Mouse (Mus musculus): Measurements from ENCODE around the gene Dnajb13. TPM values are rescaled to one million over a fixed set of nuclear protein-coding genes. Genes with fewer than 3 reads are reported as not detected.

The Dnajb13 gene
- polyA plus RNA-seq, 1 experiment from 2014 or later = 2.9 TPM

DNA sequence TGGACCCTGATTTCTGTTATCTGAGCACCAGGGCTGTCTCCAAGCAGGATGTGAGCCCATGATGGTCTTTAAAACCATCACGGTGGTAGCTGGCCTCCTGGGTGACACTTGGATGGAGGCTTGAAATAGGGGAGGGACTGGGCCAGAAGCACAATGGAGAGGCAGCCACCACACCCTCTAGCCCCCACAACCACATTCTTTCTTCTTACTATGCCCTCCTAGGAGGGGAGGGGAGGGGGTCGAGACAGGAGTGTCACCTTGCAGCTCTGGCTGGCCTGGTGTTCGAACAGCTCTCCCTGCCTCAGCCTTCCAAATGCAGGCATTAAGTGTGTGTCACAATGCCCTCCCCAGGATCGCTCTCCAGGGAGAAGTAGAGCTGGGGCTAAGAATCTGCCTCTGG is 17.4 kb downstream of the Dnajb13 start:
- H3K36me3 ChIP-seq (replicated peaks) = peaks cover 69% of the 10 kb centered on the region
- peak overlapping the region; percentile 79 for H3K4me3 ChIP-seq (replicated peaks)
- no peak for ATAC-seq (ENCODE audit: insufficient read depth)
- 0 out of 2 replicates have a peak overlapping the region, but pooled peaks have one; percentile 90 for H3K9ac ChIP-seq
- peak overlapping the region; percentile 93 for H3K27ac ChIP-seq (replicated peaks)
- H3K4me2 ChIP-seq = peak overlapping the region; percentile 93
- no peaks in the 10 kb centered on the region for H3K27me3 ChIP-seq
- H3K9me3 ChIP-seq (replicated peaks) = no peaks in the 10 kb centered on the region
- H3K4me1 ChIP-seq (replicated peaks) = peaks cover 85% of the 10 kb centered on the region
- WGBS (ENCODE audit: insufficient replicate concordance) = 91% methylated on average over 4 of the region's 4 CpGs

DNA sequence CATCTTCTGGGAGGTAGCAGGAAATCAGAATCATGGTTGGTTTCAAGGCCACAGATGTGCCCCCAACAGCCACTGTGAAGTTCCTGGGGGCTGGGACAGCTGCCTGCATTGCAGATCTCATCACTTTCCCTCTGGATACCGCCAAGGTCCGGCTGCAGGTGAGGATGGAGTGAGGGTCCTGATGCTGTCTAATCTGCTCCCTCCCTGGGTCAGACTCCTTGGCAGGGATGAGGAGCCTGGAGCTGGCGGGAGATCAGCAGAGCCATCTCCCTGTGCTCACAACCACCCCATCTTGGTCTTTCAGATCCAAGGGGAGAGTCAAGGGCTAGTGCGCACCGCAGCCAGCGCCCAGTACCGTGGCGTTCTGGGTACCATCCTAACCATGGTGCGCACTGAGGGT is 18.0 kb downstream of the Dnajb13 start:
- H3K36me3 ChIP-seq (replicated peaks) = peaks cover 69% of the 10 kb centered on the region
- ATAC-seq (ENCODE audit: insufficient read depth) = no peak
- H3K4me1 ChIP-seq (replicated peaks) = peaks cover 85% of the 10 kb centered on the region
- H3K9ac ChIP-seq = peak overlapping the region; percentile 90; the same call in 1 of the 2 replicates
- H3K9me3 ChIP-seq (replicated peaks) = no peaks in the 10 kb centered on the region
- 97% methylated on average over 9 of the region's 9 CpGs for WGBS (ENCODE audit: insufficient replicate concordance)
- peak overlapping the region; percentile 93 for H3K4me2 ChIP-seq
- no peaks in the 10 kb centered on the region for H3K27me3 ChIP-seq
- peak overlapping the region; percentile 93 for H3K27ac ChIP-seq (replicated peaks)
- peak overlapping the region; percentile 79 for H3K4me3 ChIP-seq (replicated peaks)

- ATAC-seq (ENCODE audit: insufficient read depth) = no peak
- Histone ChIP-seq H3K4me2 (peak overlapping the region; percentile 93), H3K4me1 (replicated peaks) (peaks cover 85% of the 10 kb centered on the region), H3K36me3 (replicated peaks) (peaks cover 69% of the 10 kb centered on the region), H3K9ac (peak overlapping the region; percentile 90), H3K9me3 (replicated peaks) (no peaks in the 10 kb centered on the region), H3K27me3 (no peaks in the 10 kb centered on the region), H3K4me3 (replicated peaks) (peak overlapping the region; percentile 79), H3K27ac (replicated peaks) (peak overlapping the region; percentile 93)
- WGBS (ENCODE audit: insufficient replicate concordance) = 81% methylated on average over 6 of the region's 6 CpGs
Measured at GRCm38 (mm10) chr7:100496371-100496770, 18.4 kb downstream of the Dnajb13 start.

- H3K36me3 ChIP-seq (replicated peaks) = peaks cover 68% of the 10 kb centered on the region
- H3K27me3 ChIP-seq = no peaks in the 10 kb centered on the region
- H3K4me3 ChIP-seq (replicated peaks) = peak overlapping the region; percentile 79
- H3K4me2 ChIP-seq = peak overlapping the region; percentile 93
- WGBS (ENCODE audit: insufficient replicate concordance) = 15% methylated on average over 11 of the region's 11 CpGs
- H3K4me1 ChIP-seq (replicated peaks) = peaks cover 79% of the 10 kb centered on the region
- peak overlapping the region; percentile 93 for H3K27ac ChIP-seq (replicated peaks)
- H3K9ac ChIP-seq = peak overlapping the region; percentile 90
- no peaks in the 10 kb centered on the region for H3K9me3 ChIP-seq (replicated peaks)
- ATAC-seq (ENCODE audit: insufficient read depth) = peak; percentile 26
Measured at GRCm38 (mm10) chr7:100495581-100496251, 19.0 kb downstream of the Dnajb13 start.

GRCm38 (mm10) chr7:100495042-100495441 is 19.7 kb downstream of the Dnajb13 start:
- H3K27me3 ChIP-seq = no peaks in the 10 kb centered on the region
- peak overlapping the region; percentile 90 for H3K9ac ChIP-seq
- H3K27ac ChIP-seq (replicated peaks) = peak overlapping the region; percentile 93
- H3K36me3 ChIP-seq (replicated peaks) = peaks cover 61% of the 10 kb centered on the region
- H3K4me2 ChIP-seq = peak overlapping the region; percentile 93
- no peak for ATAC-seq (ENCODE audit: insufficient read depth)
- H3K4me1 ChIP-seq (replicated peaks) = peaks cover 73% of the 10 kb centered on the region
- WGBS (ENCODE audit: insufficient replicate concordance) = 21% methylated on average over 8 of the region's 8 CpGs
- H3K9me3 ChIP-seq (replicated peaks) = no peaks in the 10 kb centered on the region
- H3K4me3 ChIP-seq (replicated peaks) = peak overlapping the region; percentile 79

GRCm38 (mm10) chr7:100494415-100494831 is 20.3 kb downstream of the Dnajb13 start:
- H3K9ac ChIP-seq = peak overlapping the region; percentile 90
- peaks cover 66% of the 10 kb centered on the region for H3K4me1 ChIP-seq (replicated peaks)
- no peak for ATAC-seq (ENCODE audit: insufficient read depth)
- peak overlapping the region; percentile 93 for H3K27ac ChIP-seq (replicated peaks)
- H3K4me3 ChIP-seq (replicated peaks) = peak overlapping the region; percentile 79
- H3K36me3 ChIP-seq (replicated peaks) = peaks cover 55% of the 10 kb centered on the region
- no peaks in the 10 kb centered on the region for H3K27me3 ChIP-seq
- no peaks in the 10 kb centered on the region for H3K9me3 ChIP-seq (replicated peaks)
- peak overlapping the region; percentile 93 for H3K4me2 ChIP-seq
- 40% methylated on average over 7 of the region's 7 CpGs for WGBS (ENCODE audit: insufficient replicate concordance)

DNA sequence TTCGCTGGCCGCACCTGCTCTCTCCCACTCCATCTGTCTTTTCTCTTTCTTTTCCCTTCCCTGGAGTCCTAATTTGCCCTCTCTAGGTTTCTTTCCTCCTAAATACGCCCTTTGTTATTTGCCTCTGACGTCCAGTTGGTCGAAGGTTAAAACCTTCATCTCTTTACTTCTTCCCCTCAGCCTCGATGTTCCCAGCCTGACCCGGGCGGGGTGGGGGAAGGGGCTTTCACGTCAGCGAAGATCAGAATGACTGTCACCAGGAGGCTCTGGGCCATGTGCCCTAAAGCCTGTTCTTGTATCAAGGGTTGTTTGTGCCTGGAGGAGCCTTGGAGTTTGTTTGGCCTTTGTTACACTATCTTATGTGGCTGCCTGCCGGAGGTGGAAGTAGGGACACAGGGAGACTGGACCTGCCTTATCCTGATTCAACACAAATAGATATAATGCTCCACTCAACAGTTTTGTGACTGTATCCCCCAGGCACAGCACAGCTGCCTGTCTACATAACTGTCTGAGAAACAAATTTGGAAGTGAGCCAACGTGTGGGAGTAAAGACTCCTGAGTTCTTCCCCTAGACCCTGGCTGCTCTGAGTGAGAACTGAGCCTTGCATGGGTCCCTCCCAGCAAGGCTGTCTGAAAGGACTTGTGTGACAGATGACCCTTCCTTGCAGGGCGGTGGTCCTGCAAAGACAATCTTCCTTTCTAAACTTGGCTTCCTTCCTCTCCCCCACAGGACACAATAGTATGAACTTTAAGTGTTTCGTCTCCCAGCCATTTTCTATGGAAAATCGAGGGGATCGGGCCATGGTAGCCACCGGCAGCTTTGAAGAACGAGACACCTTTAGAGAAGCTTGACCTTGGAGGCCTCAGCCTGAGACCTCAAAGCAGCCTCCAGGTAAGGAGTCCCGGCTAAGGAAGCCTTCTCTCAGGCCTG is 21.0 kb downstream of the Dnajb13 start:
- peak overlapping the region; percentile 79 for H3K4me3 ChIP-seq (replicated peaks)
- peak overlapping the region; percentile 90 for H3K9ac ChIP-seq
- peak overlapping the region; percentile 93 for H3K4me2 ChIP-seq
- WGBS (ENCODE audit: insufficient replicate concordance) = 12% methylated on average over 19 of the region's 19 CpGs
- ATAC-seq (ENCODE audit: insufficient read depth) = peak; percentile 3
- H3K9me3 ChIP-seq (replicated peaks) = no peaks in the 10 kb centered on the region
- H3K27ac ChIP-seq (replicated peaks) = peak overlapping the region; percentile 93
- peaks cover 48% of the 10 kb centered on the region for H3K36me3 ChIP-seq (replicated peaks)
- peaks cover 60% of the 10 kb centered on the region for H3K4me1 ChIP-seq (replicated peaks)
- no peaks in the 10 kb centered on the region for H3K27me3 ChIP-seq

GRCm38 (mm10) chr7:100493117-100493483 is 21.7 kb downstream of the Dnajb13 start, which contains the start of gene Ucp2:
TSS of gene Ucp2 (plus strand) at chr7:100493337.
- H3K4me2 ChIP-seq = peak within 1 kb of the TSS; percentile 93
- H3K36me3 ChIP-seq (replicated peaks) = peaks cover 42% of the 10 kb centered on the region
- H3K9me3 ChIP-seq (replicated peaks) = no peaks in the 10 kb centered on the region
- H3K4me1 ChIP-seq (replicated peaks) = peaks cover 54% of the 10 kb centered on the region
- no peaks in the 10 kb centered on the region for H3K27me3 ChIP-seq
- WGBS (ENCODE audit: insufficient replicate concordance) = 0% methylated on average over 27 of the region's 27 CpGs
- H3K27ac ChIP-seq (replicated peaks) = peak within 1 kb of the TSS; percentile 93
- peak; percentile 84 for ATAC-seq (ENCODE audit: insufficient read depth)
- peak within 1 kb of the TSS; percentile 90 for H3K9ac ChIP-seq
- H3K4me3 ChIP-seq (replicated peaks) = peak within 1 kb of the TSS; percentile 79

DNA sequence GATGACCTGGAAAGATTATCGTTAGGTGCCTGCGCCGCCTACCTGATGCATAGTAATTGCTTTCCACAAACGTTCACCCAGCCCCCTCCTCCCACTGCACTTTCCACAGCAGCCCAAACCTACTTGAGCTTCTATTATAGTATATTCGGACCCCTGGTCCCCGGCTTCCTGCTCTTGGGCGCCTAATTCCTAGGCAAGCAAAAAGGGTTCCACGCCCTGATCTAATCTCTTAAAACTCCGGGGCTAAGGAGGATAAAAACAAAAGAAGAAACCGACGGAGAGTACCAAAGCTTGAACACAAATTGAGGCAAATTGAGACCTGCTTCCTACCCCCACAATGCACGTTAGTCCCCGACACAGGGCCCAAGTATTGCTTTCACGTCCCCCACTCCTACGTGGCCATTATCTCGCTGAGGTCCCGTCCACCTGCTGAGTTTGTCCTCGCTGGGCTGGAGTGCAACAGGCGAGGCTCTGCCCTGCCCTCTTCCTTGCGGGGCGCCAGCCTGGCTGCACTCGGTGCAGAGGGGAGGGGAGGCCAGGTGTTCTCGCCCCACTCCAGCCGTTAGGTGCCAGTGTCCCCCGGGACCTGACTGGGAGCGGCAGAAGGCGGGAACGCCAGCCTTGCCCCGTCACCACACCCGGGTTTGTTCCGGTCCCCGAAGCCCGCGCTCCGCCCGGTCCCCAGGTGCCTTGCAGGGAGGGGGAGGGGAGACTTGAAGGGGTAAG is 22.2 kb downstream of the Dnajb13 start:
- peak overlapping the region; percentile 90 for H3K9ac ChIP-seq
- H3K27ac ChIP-seq (replicated peaks) = peak overlapping the region; percentile 93
- peak; percentile 71 for ATAC-seq (ENCODE audit: insufficient read depth)
- H3K27me3 ChIP-seq = no peaks in the 10 kb centered on the region
- WGBS (ENCODE audit: insufficient replicate concordance) = 2% methylated on average over 34 of the region's 36 CpGs
- no peaks in the 10 kb centered on the region for H3K9me3 ChIP-seq (replicated peaks)
- H3K36me3 ChIP-seq (replicated peaks) = peaks cover 36% of the 10 kb centered on the region
- H3K4me3 ChIP-seq (replicated peaks) = peak overlapping the region; percentile 79
- peak overlapping the region; percentile 93 for H3K4me2 ChIP-seq
- peaks cover 48% of the 10 kb centered on the region for H3K4me1 ChIP-seq (replicated peaks)

- WGBS (ENCODE audit: insufficient replicate concordance) = 57% methylated on average over 10 of the region's 10 CpGs
- Histone ChIP-seq H3K9ac (no peak overlapping the region), H3K9me3 (replicated peaks) (no peaks in the 10 kb centered on the region), H3K4me3 (replicated peaks) (no peak overlapping the region), H3K4me2 (no peak overlapping the region), H3K27ac (replicated peaks) (no peak overlapping the region), H3K27me3 (no peaks in the 10 kb centered on the region), H3K4me1 (replicated peaks) (peaks cover 42% of the 10 kb centered on the region), H3K36me3 (replicated peaks) (no peaks in the 10 kb centered on the region)
- no peak for ATAC-seq (ENCODE audit: insufficient read depth)
Measured at GRCm38 (mm10) chr7:100488474-100489048, 26.2 kb downstream of the Dnajb13 start.
